23 mouse cellular contexts compared by ENCODE assay signal in genomic region chr9:37365706-37366105, GRCm38 (mm10). TPM values are rescaled to one million over a fixed set of nuclear protein-coding genes. Genes with fewer than 3 reads are reported as not detected.
DNase-seq lines count a peak whose midpoint lies in the region; ATAC-seq and TF ChIP-seq lines count a peak whose summit lies in the region.
"Had no signal": no experiment of that assay in that cellular context is flagged by ENCODE, and none has a peak within 500 bp of the region (broad histone marks: within the 10 kb centered on the region; RNA-seq: fewer than 3 reads in every experiment).

No protein-coding gene starts in this region.

- DNase-seq in kidney, postnatal 0 days (ENCODE audit: low spot score) = peak; percentile 46
- DNase-seq in ovary, adult 18-20 months (ENCODE audit: low spot score) = peak; percentile 33
- DNase-seq in ovary, postnatal 36 days (ENCODE audit: low spot score) = no peak
- DNase-seq in adrenal gland, postnatal 36 days = peak; percentile 16 to 39
- DNase-seq in thymus, postnatal 4 days = no peak
- DNase-seq: cerebellum, adult 11-12 months; cerebellum, postnatal 25 days; kidney, postnatal 10 days; layer of hippocampus, postnatal 36 days; left cerebral cortex, postnatal 4 days; liver, embryonic 13.5 days; thymus, postnatal 14 days had no signal

- no peaks in the 10 kb centered on the region for H3K27me3 ChIP-seq in kidney, postnatal 0 days (ENCODE audit: insufficient read depth, low read length)
- no peaks in the 10 kb centered on the region for H3K27me3 ChIP-seq in kidney, embryonic 16.5 days (ENCODE audit: insufficient read depth, low read length)
- H3K27me3 ChIP-seq in neural tube, embryonic 15.5 days (replicated peaks) = no peaks in the 10 kb centered on the region
- H3K27me3 ChIP-seq: forebrain, embryonic 13.5 days; heart, embryonic 15.5 days; liver, embryonic 13.5 days; midbrain, embryonic 15.5 days had no signal

- H3K36me3 ChIP-seq in kidney, postnatal 0 days (ENCODE audit: insufficient read depth, low read length) = no peaks in the 10 kb centered on the region
- H3K36me3 ChIP-seq in kidney, embryonic 16.5 days (ENCODE audit: insufficient read depth, low read length) = no peaks in the 10 kb centered on the region
- no peaks in the 10 kb centered on the region for H3K36me3 ChIP-seq in neural tube, embryonic 15.5 days
- H3K36me3 ChIP-seq: heart, embryonic 15.5 days; hindbrain, embryonic 10.5 days; liver, embryonic 13.5 days; midbrain, embryonic 15.5 days had no signal

- H3K4me3 ChIP-seq in kidney, postnatal 0 days (replicated peaks; ENCODE audit: low read depth, low read length) = no peak overlapping the region
- H3K4me3 ChIP-seq in kidney, embryonic 16.5 days (ENCODE audit: low read length) = no peak overlapping the region
- no peak overlapping the region for H3K4me3 ChIP-seq in neural tube, embryonic 15.5 days (replicated peaks)
- H3K4me3 ChIP-seq: forebrain, embryonic 13.5 days; heart, embryonic 15.5 days; hindbrain, embryonic 10.5 days; liver, embryonic 13.5 days; midbrain, embryonic 15.5 days had no signal

- 58% methylated on average over 5 of the region's 5 CpGs for WGBS in kidney, postnatal 0 days
- WGBS in kidney, embryonic 16.5 days = 68% methylated on average over 5 of the region's 5 CpGs
- WGBS in neural tube, embryonic 15.5 days = 75% methylated on average over 5 of the region's 5 CpGs

- TF ChIP-seq CTCF in kidney, postnatal 0 days (IDR thresholded peaks at IDR 0.05; ENCODE audit: low read depth) = peak; percentile 5; the same call in 1 of the 2 replicates

- H3K4me2 ChIP-seq in kidney, postnatal 0 days (ENCODE audit: low read length) = no peak overlapping the region
- no peak overlapping the region for H3K4me2 ChIP-seq in kidney, embryonic 16.5 days (replicated peaks; ENCODE audit: low read depth, low read length)
- H3K4me2 ChIP-seq in neural tube, embryonic 15.5 days = no peak overlapping the region
- H3K4me2 ChIP-seq: forebrain, embryonic 13.5 days; heart, embryonic 15.5 days; liver, embryonic 13.5 days; midbrain, embryonic 15.5 days had no signal

- H3K4me1 ChIP-seq in kidney, postnatal 0 days (replicated peaks; ENCODE audit: insufficient read depth, low read length) = no peaks in the 10 kb centered on the region
- H3K4me1 ChIP-seq in kidney, embryonic 16.5 days (ENCODE audit: insufficient read depth, low read length) = no peaks in the 10 kb centered on the region
- H3K4me1 ChIP-seq in neural tube, embryonic 15.5 days = no peaks in the 10 kb centered on the region
- H3K4me1 ChIP-seq: heart, embryonic 15.5 days; liver, embryonic 13.5 days had no signal

- H3K27ac ChIP-seq in kidney, postnatal 0 days = no peak overlapping the region
- H3K27ac ChIP-seq in kidney, embryonic 16.5 days (ENCODE audit: low read length) = no peak overlapping the region
- no peak overlapping the region for H3K27ac ChIP-seq in neural tube, embryonic 15.5 days (replicated peaks)
- H3K27ac ChIP-seq: forebrain, embryonic 13.5 days; heart, embryonic 15.5 days; hindbrain, embryonic 10.5 days; liver, embryonic 13.5 days; midbrain, embryonic 15.5 days had no signal

- no peak overlapping the region for H3K9ac ChIP-seq in kidney, postnatal 0 days (ENCODE audit: low read depth, low read length)
- H3K9ac ChIP-seq in kidney, embryonic 16.5 days (replicated peaks; ENCODE audit: low read length) = no peak overlapping the region
- H3K9ac ChIP-seq in neural tube, embryonic 15.5 days (replicated peaks) = no peak overlapping the region
- H3K9ac ChIP-seq: forebrain, embryonic 13.5 days; heart, embryonic 15.5 days; liver, embryonic 13.5 days; midbrain, embryonic 15.5 days had no signal

- H3K9me3 ChIP-seq in kidney, postnatal 0 days (replicated peaks; ENCODE audit: low read length) = no peaks in the 10 kb centered on the region
- no peaks in the 10 kb centered on the region for H3K9me3 ChIP-seq in kidney, embryonic 16.5 days (ENCODE audit: low read length)
- no peaks in the 10 kb centered on the region for H3K9me3 ChIP-seq in neural tube, embryonic 15.5 days (replicated peaks)
- H3K9me3 ChIP-seq: forebrain, embryonic 13.5 days; heart, embryonic 15.5 days; hindbrain, embryonic 10.5 days; liver, embryonic 13.5 days; midbrain, embryonic 15.5 days had no signal

- ATAC-seq in kidney, postnatal 0 days (replicated peaks; ENCODE audit: low FRiP score, low read depth) = no peak
- ATAC-seq in kidney, embryonic 16.5 days (ENCODE audit: low FRiP score, low TSS enrichment) = no peak
- no peak for ATAC-seq in neural tube, embryonic 15.5 days (ENCODE audit: low FRiP score)
- ATAC-seq: forebrain, embryonic 13.5 days; lung, postnatal 0 days; midbrain, embryonic 15.5 days had no signal

RNA-seq across cellular contexts. Expression of gene Hepacam, which starts 1.4 kb away (rescaled TPM):
- polyA plus RNA-seq in kidney, postnatal 0 days (2015; fragmentation: Nextera tagmentation; extraction: Ambion mirVana) = 0.09 and 0.16 TPM in 2 replicates
- 0.05 TPM in 1 of 2 replicates, not detected in the other for polyA plus RNA-seq in kidney, embryonic 16.5 days (2015; fragmentation: Nextera tagmentation; extraction: Ambion mirVana)
- under 1 TPM in 1 of 2 experiments, not detected in 1; 0.20 TPM for total RNA-seq in adrenal gland, postnatal 36 days (2021)
- polyA plus RNA-seq in neural tube, embryonic 15.5 days (2015; fragmentation: Nextera tagmentation; extraction: Ambion mirVana) = 25.6 and 25.8 TPM in 2 replicates
- total RNA-seq: granulocyte monocyte progenitor cell, adult 5-6 weeks; megakaryocyte, adult 5-6 weeks had no signal
- polyA plus RNA-seq: spleen, adult 2 months; stomach, embryonic 16.5 days had no signal

RNA-seq across cellular contexts. Expression of gene Ccdc15, which starts 17.5 kb away (rescaled TPM):
- 4.8 TPM in 2 replicates for polyA plus RNA-seq in kidney, postnatal 0 days (2015; fragmentation: Nextera tagmentation; extraction: Ambion mirVana)
- 5.2 and 8.3 TPM in 2 replicates for polyA plus RNA-seq in kidney, embryonic 16.5 days (2015; fragmentation: Nextera tagmentation; extraction: Ambion mirVana)
- 1 to 10 TPM; 2.1 TPM for total RNA-seq in adrenal gland, postnatal 36 days (2021)
- 6.4 and 7.7 TPM in 2 replicates for polyA plus RNA-seq in neural tube, embryonic 15.5 days (2015; fragmentation: Nextera tagmentation; extraction: Ambion mirVana)

RNA-seq across cellular contexts. Expression of gene Robo4, which starts 36.0 kb away (rescaled TPM):
- polyA plus RNA-seq in kidney, postnatal 0 days (2015; fragmentation: Nextera tagmentation; extraction: Ambion mirVana) = 17.5 and 19.4 TPM in 2 replicates
- 20.1 and 23.8 TPM in 2 replicates for polyA plus RNA-seq in kidney, embryonic 16.5 days (2015; fragmentation: Nextera tagmentation; extraction: Ambion mirVana)
- total RNA-seq in adrenal gland, postnatal 36 days (2021) = 10 to 100 TPM; 21.7 to 33.5 TPM
- 5.4 and 6.2 TPM in 2 replicates for polyA plus RNA-seq in neural tube, embryonic 15.5 days (2015; fragmentation: Nextera tagmentation; extraction: Ambion mirVana)
- total RNA-seq: megakaryocyte, adult 5-6 weeks had no signal

Comparison
In these comparisons a context has a peak if more than half of its experiments do, and no peak if none do; other contexts are left out.
1. DNase-seq: peak in kidney, postnatal 0 days (single experiment), ovary, adult 18-20 months (single experiment) and adrenal gland, postnatal 36 days (2 of 2); none in ovary, postnatal 36 days (single experiment) and thymus, postnatal 4 days (single experiment).
2. RNA of gene Hepacam, which starts 1.4 kb away (polyA plus RNA-seq): 25.6 to 25.8 TPM in neural tube, embryonic 15.5 days; 0.09 to 0.16 TPM in kidney, postnatal 0 days and 0.05 TPM in kidney, embryonic 16.5 days; every median in the first group is over 10 times any median in the second.